Mouse (Mus musculus) E14TG2a.4 (cell line): ENCODE measurements around the gene Dync1i1.

Experiments used
- H3K27me3 ChIP-seq: 2 replicates; pipeline ENCODE4 v1.6.1; 2014; ENCODE audit warnings: low read length, control low read depth; ENCODE audit not compliant: insufficient read depth
- H3K36me3 ChIP-seq: 2 replicates; pipeline ENCODE4 v1.6.1; 2014; ENCODE audit warnings: low read length, control low read depth; ENCODE audit not compliant: insufficient read depth
- H3K4me1 ChIP-seq: replicated peaks from 2 replicates; pipeline ENCODE4 v1.6.1; 2014; ENCODE audit warnings: low read depth, low read length, control low read depth
- H3K4me3 ChIP-seq: replicated peaks from 2 replicates; pipeline ENCODE4 v1.5.1; 2014; ENCODE audit warnings: mild to moderate bottlenecking, low read length
- H3K9me3 ChIP-seq: 2 replicates; pipeline ENCODE4 v1.6.1; 2014; ENCODE audit warnings: low read length, control low read depth
- CTCF ChIP-seq: conservative IDR thresholded peaks from 2 replicates; pipeline ENCODE4 v1.5.1; 2014; ENCODE audit warnings: low read length
- NANOG ChIP-seq: IDR thresholded peaks from 2 replicates; pipeline ENCODE4 v1.6.1; 2014; ENCODE audit warnings: borderline replicate concordance, low read length, mixed read lengths
- POU5F1 ChIP-seq: IDR thresholded peaks from 2 replicates; pipeline ENCODE4 v1.6.1; 2014; ENCODE audit warnings: low read length, borderline replicate concordance

The Dync1i1 gene

GRCm38 (mm10) chr6:5977238-5977920 lies 251.9 kb downstream of the Dync1i1 start:
- H3K9me3 ChIP-seq: no peaks in the 10 kb centered on the region
- no peaks in the 10 kb centered on the region for H3K36me3 ChIP-seq
- peaks cover 4% of the 10 kb centered on the region for H3K4me1 ChIP-seq
- no peak overlapping the region for H3K4me3 ChIP-seq
- no peak for TF ChIP-seq POU5F1
- no peak for TF ChIP-seq NANOG
- no peak for TF ChIP-seq CTCF
- no peaks in the 10 kb centered on the region for H3K27me3 ChIP-seq

- Histone ChIP-seq H3K36me3 (no peaks in the 10 kb centered on the region), H3K9me3 (no peaks in the 10 kb centered on the region), H3K4me1 (peaks cover 6% of the 10 kb centered on the region), H3K4me3 (no peak overlapping the region), H3K27me3 (no peaks in the 10 kb centered on the region)
- TF ChIP-seq CTCF: no peak
- TF ChIP-seq NANOG: no peak
- TF ChIP-seq POU5F1: no peak
Measured at GRCm38 (mm10) chr6:5991243-5991642, 265.8 kb downstream of the Dync1i1 start.

GRCm38 (mm10) chr6:5991817-5992755 lies 266.6 kb downstream of the Dync1i1 start:
- Histone ChIP-seq H3K36me3 (no peaks in the 10 kb centered on the region), H3K4me1 (peaks cover 6% of the 10 kb centered on the region), H3K27me3 (no peaks in the 10 kb centered on the region), H3K4me3 (no peak overlapping the region; the same call in 1 of the 2 replicates), H3K9me3 (no peaks in the 10 kb centered on the region)
- no peak for TF ChIP-seq POU5F1

GRCm38 (mm10) chr6:5993056-5993455 lies 267.6 kb downstream of the Dync1i1 start:
- H3K27me3 ChIP-seq: no peaks in the 10 kb centered on the region
- H3K9me3 ChIP-seq: no peaks in the 10 kb centered on the region
- no peak overlapping the region for H3K4me3 ChIP-seq
- TF ChIP-seq POU5F1: no peak
- TF ChIP-seq CTCF: no peak
- no peak for TF ChIP-seq NANOG
- peaks cover 6% of the 10 kb centered on the region for H3K4me1 ChIP-seq
- H3K36me3 ChIP-seq: no peaks in the 10 kb centered on the region

GRCm38 (mm10) chr6:5997535-5997934 lies 272.1 kb downstream of the Dync1i1 start:
- Histone ChIP-seq H3K4me1 (no peaks in the 10 kb centered on the region), H3K27me3 (no peaks in the 10 kb centered on the region), H3K36me3 (no peaks in the 10 kb centered on the region), H3K4me3 (no peak overlapping the region), H3K9me3 (peaks cover 10% of the 10 kb centered on the region; the same call in 1 of the 2 replicates)
- TF ChIP-seq POU5F1 (no peak), NANOG (no peak), CTCF (no peak)

GRCm38 (mm10) chr6:6002061-6002460 lies 276.6 kb downstream of the Dync1i1 start:
- Histone ChIP-seq H3K9me3 (peaks cover 10% of the 10 kb centered on the region; the same call in 1 of the 2 replicates), H3K4me3 (no peak overlapping the region), H3K27me3 (peaks cover 10% of the 10 kb centered on the region), H3K36me3 (no peaks in the 10 kb centered on the region), H3K4me1 (peaks cover 2% of the 10 kb centered on the region)
- no peak for TF ChIP-seq CTCF
- TF ChIP-seq NANOG: no peak
- no peak for TF ChIP-seq POU5F1

- H3K4me3 ChIP-seq: no peak overlapping the region
- TF ChIP-seq POU5F1 (no peak), CTCF (no peak), NANOG (no peak)
Measured at GRCm38 (mm10) chr6:6004756-6005485, 279.5 kb downstream of the Dync1i1 start.

GRCm38 (mm10) chr6:6005762-6006431 lies 280.5 kb downstream of the Dync1i1 start:
- Histone ChIP-seq H3K9me3 (no peaks in the 10 kb centered on the region), H3K4me1 (peaks cover 2% of the 10 kb centered on the region), H3K4me3 (peak overlapping the region; percentile 78), H3K27me3 (peaks cover 14% of the 10 kb centered on the region), H3K36me3 (no peaks in the 10 kb centered on the region)
- TF ChIP-seq CTCF: peak; percentile 73
- TF ChIP-seq NANOG: no peak

More at GRCm38 (mm10) chr6:6004756-6005485, 279.5 kb downstream of the Dync1i1 start:
- peaks cover 2% of the 10 kb centered on the region for H3K4me1 ChIP-seq
- no peaks in the 10 kb centered on the region for H3K36me3 ChIP-seq
- H3K9me3 ChIP-seq: peaks cover 8% of the 10 kb centered on the region; the same call in 1 of the 2 replicates
- H3K27me3 ChIP-seq: peaks cover 14% of the 10 kb centered on the region
